Comparison of ENCODE assay signal across 9 mouse cellular contexts in the genomic region with DNA sequence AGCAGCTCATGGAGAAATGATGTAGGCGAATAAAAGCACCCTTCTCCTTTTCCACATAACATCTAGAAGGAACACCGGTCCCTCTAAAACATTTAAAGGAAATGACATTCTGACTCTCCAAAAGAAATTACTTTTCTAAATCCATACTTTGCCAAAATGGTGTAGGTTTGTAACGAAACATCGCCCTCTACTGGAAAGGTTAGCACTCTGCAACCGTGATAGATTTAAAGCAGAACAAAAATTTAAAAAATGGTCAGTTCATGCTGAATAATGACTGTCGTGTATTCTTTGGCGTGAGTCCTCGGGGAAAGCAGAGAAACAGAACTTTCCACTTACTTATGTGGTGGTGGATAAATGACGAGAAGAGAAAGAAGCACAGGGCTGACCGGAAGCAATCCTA. TPM values are rescaled to one million over a fixed set of nuclear protein-coding genes. Genes with fewer than 3 reads are reported as not detected.
DNase-seq lines count a peak whose midpoint lies in the region; ATAC-seq and TF ChIP-seq lines count a peak whose summit lies in the region.
"Had no signal": no experiment of that assay in that cellular context is flagged by ENCODE, and none has a peak within 500 bp of the region (broad histone marks: within the 10 kb centered on the region; RNA-seq: fewer than 3 reads in every experiment).

No protein-coding gene starts in this region.

- H3K9ac ChIP-seq in heart, embryonic 14.5 days (ENCODE audit: low read length), result no peak overlapping the region
- no peak overlapping the region for H3K9ac ChIP-seq in heart, adult 2 months (ENCODE audit: low read depth, low read length)
- H3K9ac ChIP-seq in forebrain, embryonic 16.5 days (replicated peaks; ENCODE audit: low read depth, low read length), result no peak overlapping the region
- H3K9ac ChIP-seq in limb, embryonic 14.5 days (ENCODE audit: low read depth, low read length, severe bottlenecking), result no peak overlapping the region
- H3K9ac ChIP-seq: liver, embryonic 13.5 days had no signal

- intact Hi-C loops in heart, adult 2 months (cut with DNase I), result loop anchor here (1.0 to 5.0 kb wide), 3 partner anchors 263 to 599 kb away; a partner anchor contains a TSS

- no peaks in the 10 kb centered on the region for H3K36me3 ChIP-seq in heart, embryonic 14.5 days (ENCODE audit: control insufficient read depth, insufficient read depth, low read length)
- no peaks in the 10 kb centered on the region for H3K36me3 ChIP-seq in heart, adult 2 months (ENCODE audit: control insufficient read depth, insufficient read depth, low read length)
- H3K36me3 ChIP-seq in forebrain, embryonic 16.5 days (ENCODE audit: control insufficient read depth, insufficient read depth), result no peaks in the 10 kb centered on the region
- no peaks in the 10 kb centered on the region for H3K36me3 ChIP-seq in limb, embryonic 14.5 days (ENCODE audit: control insufficient read depth, insufficient read depth, low read length)
- H3K36me3 ChIP-seq: liver, embryonic 13.5 days had no signal

- no peak for TF ChIP-seq EP300 in heart, adult 2 months (IDR thresholded peaks at IDR 0.05; ENCODE audit: insufficient read depth, low read depth, low read length)

- no peak overlapping the region for H3K27ac ChIP-seq in heart, embryonic 14.5 days (replicated peaks in 1 of 2; ENCODE audit: control insufficient read depth in 1 of 2, insufficient read depth in 1 of 2, low read depth in 2 of 2, low read length in 2 of 2)
- no peak overlapping the region for H3K27ac ChIP-seq in heart, adult 2 months
- H3K27ac ChIP-seq in forebrain, embryonic 16.5 days (ENCODE audit: low read length), result no peak overlapping the region
- no peak overlapping the region for H3K27ac ChIP-seq in limb, embryonic 14.5 days (replicated peaks; ENCODE audit: low read depth, low read length)
- H3K27ac ChIP-seq: liver, embryonic 13.5 days had no signal

- H3K4me1 ChIP-seq in heart, embryonic 14.5 days (ENCODE audit: control insufficient read depth in 2 of 2, insufficient read depth in 2 of 2, low read length in 2 of 2), result peaks cover 0 to 3% of the 10 kb centered on the region in 2 experiments; a peak in 1 of 4 replicates
- H3K4me1 ChIP-seq in heart, adult 2 months (ENCODE audit: control insufficient read depth, insufficient read depth, low read length), result no peaks in the 10 kb centered on the region
- H3K4me1 ChIP-seq in forebrain, embryonic 16.5 days (replicated peaks; ENCODE audit: control insufficient read depth, insufficient read depth, low read length), result no peaks in the 10 kb centered on the region; the same call in 1 of the 2 replicates
- 0 out of 2 replicates have a peak, but pooled peaks cover 3% of the 10 kb centered on the region for H3K4me1 ChIP-seq in limb, embryonic 14.5 days (ENCODE audit: control insufficient read depth, insufficient read depth, low read length)
- H3K4me1 ChIP-seq: liver, embryonic 13.5 days had no signal

- no peak for TF ChIP-seq CTCF in heart, adult 2 months (IDR thresholded peaks at IDR 0.05)

- no peak overlapping the region for H3K4me3 ChIP-seq in heart, embryonic 14.5 days (ENCODE audit: control insufficient read depth in 1 of 2, insufficient read depth in 1 of 2, low read depth in 1 of 2, low read length in 2 of 2)
- H3K4me3 ChIP-seq in heart, adult 2 months, result no peak overlapping the region
- no peak overlapping the region for H3K4me3 ChIP-seq in forebrain, embryonic 16.5 days (replicated peaks; ENCODE audit: low read length)
- peak overlapping the region; percentile 6; the same call in 1 of the 2 replicates for H3K4me3 ChIP-seq in limb, embryonic 14.5 days (replicated peaks; ENCODE audit: low read length)
- H3K4me3 ChIP-seq: liver, embryonic 13.5 days had no signal

- no peaks in the 10 kb centered on the region for H3K79me2 ChIP-seq in heart, adult 2 months (replicated peaks; ENCODE audit: control insufficient read depth, insufficient read depth, low read length)

- WGBS in heart, embryonic 14.5 days, result 17% methylated on average over 10 of the region's 10 CpGs
- 8% methylated on average over 10 of the region's 10 CpGs for WGBS in heart, adult 2 months
- WGBS in forebrain, embryonic 16.5 days, result 14% methylated on average over 10 of the region's 10 CpGs
- WGBS in limb, embryonic 14.5 days, result 8% methylated on average over 10 of the region's 10 CpGs

- no peaks in the 10 kb centered on the region for H3K27me3 ChIP-seq in heart, embryonic 14.5 days (ENCODE audit: control insufficient read depth, insufficient read depth, low read length)
- H3K27me3 ChIP-seq in heart, adult 2 months (ENCODE audit: control insufficient read depth, insufficient read depth, low read length), result no peaks in the 10 kb centered on the region
- no peaks in the 10 kb centered on the region for H3K27me3 ChIP-seq in forebrain, embryonic 16.5 days (replicated peaks; ENCODE audit: control insufficient read depth, insufficient read depth, low read length)
- no peaks in the 10 kb centered on the region for H3K27me3 ChIP-seq in limb, embryonic 14.5 days (ENCODE audit: control insufficient read depth, insufficient read depth, low read length)
- H3K27me3 ChIP-seq: liver, embryonic 13.5 days had no signal

- H3K4me2 ChIP-seq in heart, embryonic 14.5 days (ENCODE audit: low read length), result peak overlapping the region; percentile 31; the same call in 1 of the 2 replicates
- H3K4me2 ChIP-seq in forebrain, embryonic 16.5 days (ENCODE audit: low read length), result no peak overlapping the region
- H3K4me2 ChIP-seq in limb, embryonic 14.5 days (replicated peaks; ENCODE audit: low read depth, low read length, severe bottlenecking), result peak overlapping the region; percentile 4; the same call in 1 of the 2 replicates
- H3K4me2 ChIP-seq: liver, embryonic 13.5 days had no signal

- no peak for DNase-seq in heart, adult 2 months
- peak; percentile 70 for DNase-seq in 3T3-L1 (ENCODE audit: low read depth, low spot score)
- DNase-seq in R1 (ENCODE audit: low read depth, low spot score), result peak; percentile 54
- peak; percentile 79 for DNase-seq in limb, embryonic 14.5 days (ENCODE audit: low spot score)
- DNase-seq in yolk sac, embryonic 10.5 days (ENCODE audit: low spot score), result peak; percentile 21
- DNase-seq in gastrocnemius, postnatal 25 days, result no peak
- DNase-seq: liver, embryonic 13.5 days had no signal

- ATAC-seq in heart, embryonic 14.5 days (ENCODE audit: insufficient number of reproducible peaks, insufficient read depth, low FRiP score, low read depth), result no peak
- ATAC-seq in forebrain, embryonic 16.5 days, result peak; percentile 37; the same call in 1 of the 2 replicates
- ATAC-seq in limb, embryonic 14.5 days (ENCODE audit: low FRiP score, low read depth), result no peak

- TF ChIP-seq POLR2A in heart, adult 2 months (IDR thresholded peaks at IDR 0.05; ENCODE audit: insufficient read depth, low read depth, low read length), result no peak
- TF ChIP-seq POLR2A in limb, embryonic 14.5 days (IDR thresholded peaks at IDR 0.05; ENCODE audit: borderline replicate concordance, extremely low read depth, insufficient read depth, insufficient read length), result no peak

- no peaks in the 10 kb centered on the region for H3K9me3 ChIP-seq in heart, embryonic 14.5 days (ENCODE audit: control insufficient read depth, low read length)
- H3K9me3 ChIP-seq in forebrain, embryonic 16.5 days (ENCODE audit: control insufficient read depth, low read length), result no peaks in the 10 kb centered on the region
- H3K9me3 ChIP-seq in limb, embryonic 14.5 days (ENCODE audit: control insufficient read depth, low read length), result no peaks in the 10 kb centered on the region
- H3K9me3 ChIP-seq: liver, embryonic 13.5 days had no signal

RNA-seq across cellular contexts. Expression of a gene that starts 18.6 kb away (rescaled TPM):
- polyA plus RNA-seq in heart, embryonic 14.5 days (2014; fragmentation: Nextera tagmentation; extraction: Ambion mirVana), result 25.7 and 26.0 TPM in 2 replicates
- total RNA-seq in heart, adult 2 months (2021), result 1 to 10 TPM; 9.0 to 9.6 TPM
- 3.7 and 8.1 TPM in 2 replicates for polyA plus RNA-seq in heart, adult 2 months (2012; rRNA removed)
- 37.3 and 42.1 TPM in 2 replicates for polyA plus RNA-seq in forebrain, embryonic 16.5 days (2015; fragmentation: Nextera tagmentation; extraction: Ambion mirVana)
- 35.8 and 37.0 TPM in 2 replicates for polyA plus RNA-seq in limb, embryonic 14.5 days (2012; rRNA removed)
- polyA plus RNA-seq in limb, embryonic 14.5 days (2014; fragmentation: Nextera tagmentation; extraction: Ambion mirVana), result 50.8 and 60.5 TPM in 2 replicates
- 1 to 10 TPM; 7.1 to 7.9 TPM for total RNA-seq in gastrocnemius, postnatal 25 days (2021)

Comparison
In these comparisons a context has a peak if more than half of its experiments do, and no peak if none do; other contexts are left out.
1. DNase-seq: peak in 3T3-L1 (single experiment), R1 (single experiment), limb, embryonic 14.5 days (single experiment) and yolk sac, embryonic 10.5 days (single experiment); none in heart, adult 2 months (0 of 2) and gastrocnemius, postnatal 25 days (single experiment).